Mouse (Mus musculus) heart, postnatal 25 days (tissue): ENCODE measurements around the gene Lrrc9. TPM values are rescaled to one million over a fixed set of nuclear protein-coding genes. Genes with fewer than 3 reads are reported as not detected.

ENCODE experiments used
- DNase-seq: peaks from one replicate; pipeline ENCODE4 v3.0.0; 2022; ENCODE audit warnings: low spot score
- intact Hi-C: fragments of 180-260 bp; cut with DNase I; formaldehyde crosslinking; loops from one replicate; pipeline ENCODE4 v1.15.1; 2025
- total RNA-seq, 2 experiments: library from RNA; stranded (reverse); gene quantifications; 2 replicates each; pipeline ENCODE4 v1.2.3; 2021

Lrrc9 gene
- total RNA-seq, 2 experiments from 2014 or later, result 0.05 to 0.17 TPM

GRCm38 (mm10) chr12:72465826-72466501 is 24.3 kb downstream of the Lrrc9 start:
- intact Hi-C loops, result no loop called here
- no peak for DNase-seq

GRCm38 (mm10) chr12:72467269-72467668 is 25.6 kb downstream of the Lrrc9 start:
- intact Hi-C loops, result no loop called here
- no peak for DNase-seq

GRCm38 (mm10) chr12:72467789-72468188 is 26.1 kb downstream of the Lrrc9 start:
- intact Hi-C loops, result no loop called here
- DNase-seq, result no peak

GRCm38 (mm10) chr12:72476773-72477450 is 35.2 kb downstream of the Lrrc9 start:
- DNase-seq, result no peak
- intact Hi-C loops, result no loop called here

- intact Hi-C loops, result no loop called here
- DNase-seq, result no peak
Observed at GRCm38 (mm10) chr12:72482226-72482625, 40.6 kb downstream of the Lrrc9 start.

GRCm38 (mm10) chr12:72484872-72485271 is 43.2 kb downstream of the Lrrc9 start:
- intact Hi-C loops, result no loop called here
- DNase-seq, result no peak

- DNase-seq, result no peak
- intact Hi-C loops, result no loop called here
Observed at GRCm38 (mm10) chr12:72487498-72487897, 45.8 kb downstream of the Lrrc9 start.

DNA sequence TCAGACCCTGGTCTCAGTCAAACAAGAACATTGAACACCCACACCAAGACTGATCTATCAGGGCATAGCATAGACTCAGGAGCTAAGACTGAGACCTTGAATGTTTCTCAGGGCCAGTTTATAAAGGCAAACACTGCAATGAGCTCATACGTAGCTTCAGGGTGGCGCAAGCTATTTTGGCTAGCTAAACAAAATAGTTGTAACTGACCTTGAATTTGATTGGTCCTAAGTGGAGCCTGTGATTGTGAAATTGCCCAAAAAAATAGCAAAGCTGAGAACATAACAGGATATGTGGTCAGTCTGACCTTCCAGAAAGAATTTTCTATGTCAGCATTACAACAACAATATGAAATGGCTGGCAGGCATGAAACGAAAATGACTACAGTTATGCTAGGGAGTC is 48.3 kb downstream of the Lrrc9 start:
- intact Hi-C loops, result no loop called here
- no peak for DNase-seq

DNA sequence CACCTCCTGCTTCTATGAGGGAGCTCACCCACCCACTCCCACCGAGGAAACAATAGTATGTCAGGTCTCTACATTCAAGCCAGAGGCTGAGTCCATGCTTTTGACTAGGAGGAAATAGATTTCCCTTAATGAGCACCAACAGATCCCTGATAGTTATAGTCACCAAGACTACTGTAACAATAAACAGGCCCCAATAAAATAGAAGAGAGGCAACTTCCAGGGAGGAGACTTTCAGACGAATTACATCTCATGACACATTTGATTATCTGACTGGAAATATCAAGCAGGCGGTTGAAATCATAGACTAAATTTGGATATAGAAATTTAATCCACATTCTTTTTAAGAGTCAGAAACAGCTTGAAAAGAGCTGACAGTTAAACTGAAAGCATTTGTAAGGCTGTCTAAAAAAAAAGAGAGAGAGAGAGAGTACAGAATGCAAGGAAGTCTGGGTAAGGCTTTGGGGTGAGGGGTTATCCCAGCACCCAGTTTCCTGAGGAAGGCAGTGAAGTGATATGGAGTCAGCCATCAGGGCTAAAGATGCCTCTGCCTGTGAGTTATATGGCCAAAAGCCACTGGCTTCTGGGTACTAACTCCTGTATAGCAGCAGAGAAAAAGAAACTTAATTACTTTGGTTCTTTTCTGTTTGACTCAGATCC is 49.5 kb downstream of the Lrrc9 start:
- DNase-seq, result no peak
- intact Hi-C loops, result no loop called here

- no peak for DNase-seq
- intact Hi-C loops, result no loop called here
Observed at GRCm38 (mm10) chr12:72496866-72497600, 55.4 kb downstream of the Lrrc9 start.

GRCm38 (mm10) chr12:72509606-72510005 is 67.9 kb downstream of the Lrrc9 start:
- intact Hi-C loops, result no loop called here
- DNase-seq, result no peak

GRCm38 (mm10) chr12:72515446-72515845 is 73.8 kb downstream of the Lrrc9 start:
- DNase-seq, result no peak
- intact Hi-C loops, result loop anchor here (2.0 to 5.0 kb wide), 2 partner anchors 139 to 457 kb away; no protein-coding TSS in a partner anchor

GRCm38 (mm10) chr12:72518114-72518728 is 76.6 kb downstream of the Lrrc9 start:
- no peak for DNase-seq
- intact Hi-C loops, result loop anchor here (2.0 to 5.0 kb wide), 2 partner anchors 175 to 454 kb away; no protein-coding TSS in a partner anchor

DNA sequence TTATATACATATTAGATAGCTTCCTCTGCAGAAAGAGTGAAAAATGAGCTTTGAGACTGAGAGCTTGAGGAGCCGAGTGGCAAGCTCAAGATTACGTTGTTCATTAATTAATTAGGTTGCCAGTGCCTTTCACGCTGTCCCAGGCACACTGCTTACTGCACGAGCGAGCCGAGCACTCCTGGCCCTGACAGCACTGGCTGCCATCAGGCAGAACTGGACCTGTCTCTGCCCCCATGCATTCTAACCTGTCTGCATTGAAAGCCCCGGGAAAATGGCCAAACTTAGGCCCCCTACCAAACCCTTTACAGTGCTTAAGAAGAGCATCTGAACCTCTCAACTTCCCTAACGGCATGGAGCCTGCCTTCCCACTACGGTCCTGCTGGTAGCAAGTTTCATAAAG is 77.7 kb downstream of the Lrrc9 start:
- DNase-seq, result no peak
- intact Hi-C loops, result loop anchor here (2.0 to 5.0 kb wide), 2 partner anchors 173 to 453 kb away; no protein-coding TSS in a partner anchor

DNA sequence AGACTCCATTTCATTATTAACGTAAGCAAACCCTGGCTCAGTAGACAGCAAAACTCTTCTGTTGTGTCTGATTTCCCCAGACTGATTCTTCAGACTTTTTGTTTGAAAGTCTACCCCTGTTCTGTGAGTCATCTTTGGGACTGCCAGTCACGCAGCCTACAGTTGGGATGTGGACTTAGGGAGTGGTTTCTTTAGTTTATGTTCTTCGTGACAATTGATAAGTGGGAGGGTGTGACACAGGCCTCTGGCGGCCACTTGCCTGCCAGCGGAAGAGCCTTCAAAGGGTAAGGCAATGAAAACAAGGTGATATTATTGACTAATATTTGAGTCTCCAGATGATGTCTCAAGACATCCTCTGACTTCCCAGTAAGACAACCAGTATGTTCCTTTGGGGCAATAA is 78.2 kb downstream of the Lrrc9 start:
- intact Hi-C loops, result loop anchor here (2.0 to 5.0 kb wide), 2 partner anchors 173 to 452 kb away; no protein-coding TSS in a partner anchor
- no peak for DNase-seq

DNA sequence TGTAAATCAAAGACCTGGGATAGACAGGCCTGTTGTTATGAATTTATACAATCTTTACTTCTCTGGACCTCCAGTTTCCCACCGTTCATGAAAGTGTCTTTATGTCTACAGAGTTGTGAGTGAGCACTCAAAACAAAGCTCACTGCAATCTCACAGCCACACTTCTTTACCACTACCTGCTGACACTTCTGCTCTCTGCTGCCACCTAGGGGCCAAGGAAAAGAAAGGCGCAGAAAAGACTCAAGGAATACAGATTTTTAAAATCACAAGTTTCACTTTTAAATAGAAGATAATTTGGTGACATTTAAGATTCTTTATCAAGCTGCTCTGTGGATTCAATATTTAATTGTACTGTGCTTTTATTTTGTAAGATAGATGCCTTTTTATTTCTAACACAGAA is 79.0 kb downstream of the Lrrc9 start:
- intact Hi-C loops, result no loop called here

DNA sequence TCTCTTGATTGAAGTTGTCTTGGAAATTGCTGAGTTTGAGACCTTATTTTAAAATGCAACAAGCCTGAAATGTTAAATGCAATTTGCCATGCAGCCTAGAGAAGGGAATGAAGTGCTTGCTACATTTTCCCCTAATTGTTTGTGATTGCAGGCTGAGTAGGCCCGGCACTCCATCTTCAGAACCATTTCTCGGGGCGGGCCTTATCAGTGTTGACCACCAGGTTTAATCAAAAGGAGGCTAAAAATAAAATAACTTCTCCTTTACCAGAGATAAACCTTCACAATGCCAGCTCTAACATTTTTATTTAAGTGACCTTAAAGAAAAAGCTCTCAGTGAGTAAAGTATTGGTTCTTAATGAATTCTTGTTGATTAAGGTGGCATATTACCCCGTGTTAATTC is 83.9 kb downstream of the Lrrc9 start:
- no peak for DNase-seq
- intact Hi-C loops, result no loop called here

More for the DNA sequence above, 79.0 kb downstream of the Lrrc9 start:
- no peak for DNase-seq

GRCm38 (mm10) chr12:72532303-72532702 is 90.6 kb downstream of the Lrrc9 start:
- DNase-seq, result no peak
- intact Hi-C loops, result loop anchor here (10.0 kb wide), 1 partner anchor 448 kb away; the partner anchor contains the start of genes Jkamp and L3hypdh

DNA sequence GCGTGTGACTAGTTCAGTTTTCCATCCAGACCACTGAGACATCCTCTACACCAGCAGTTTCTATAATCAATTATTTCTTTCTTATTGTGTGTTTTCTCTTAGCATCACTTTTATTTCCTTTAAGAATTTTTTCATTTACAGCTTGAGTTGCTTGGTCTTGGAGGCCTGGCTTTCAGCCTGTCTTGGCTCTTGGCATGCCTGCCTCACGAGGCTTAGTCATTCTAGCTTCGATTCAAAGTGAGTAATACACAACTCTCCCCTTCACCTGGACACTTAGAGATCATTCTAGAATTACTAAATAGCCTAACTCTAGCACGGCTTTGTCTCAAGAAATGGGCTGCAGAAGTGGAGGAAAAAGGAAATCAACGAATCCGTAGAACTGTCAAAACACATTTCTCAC is 92.3 kb downstream of the Lrrc9 start:
- intact Hi-C loops, result loop anchor here (10.0 kb wide), 1 partner anchor 449 kb away; the partner anchor contains the start of genes Jkamp and L3hypdh

More for the DNA sequence above, 92.3 kb downstream of the Lrrc9 start:
- no peak for DNase-seq
